Comparison of ENCODE assay signal across 15 mouse cellular contexts in the genomic region with DNA sequence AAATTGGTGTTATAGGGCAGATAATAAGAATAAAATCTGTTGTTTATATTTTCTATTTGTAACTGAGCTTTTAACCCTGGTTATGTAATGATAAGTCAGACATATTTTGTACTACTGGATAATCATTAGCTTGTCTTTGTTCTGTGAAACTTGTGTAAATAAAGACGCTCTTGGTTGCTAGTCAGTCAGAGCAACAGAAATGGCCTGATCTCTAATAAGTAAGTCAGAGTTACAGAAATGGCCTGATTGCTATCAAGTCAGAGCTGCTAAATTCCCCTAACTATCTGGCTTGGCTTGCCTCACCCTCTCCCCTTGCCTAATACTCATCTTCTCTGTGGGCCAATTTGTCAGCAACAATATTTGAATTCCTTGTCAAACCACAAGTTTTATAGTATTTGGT. TPM values are rescaled to one million over a fixed set of nuclear protein-coding genes. Genes with fewer than 3 reads are reported as not detected.
DNase-seq lines count a peak whose midpoint lies in the region; ATAC-seq and TF ChIP-seq lines count a peak whose summit lies in the region.
"Had no signal": no experiment of that assay in that cellular context is flagged by ENCODE, and none has a peak within 500 bp of the region (broad histone marks: within the 10 kb centered on the region; RNA-seq: fewer than 3 reads in every experiment).

No protein-coding gene starts in this region.

- peak overlapping the region; percentile 17 for H3K27ac ChIP-seq in kidney, adult 2 months (ENCODE audit: insufficient read depth, low read depth, low read length)
- peak overlapping the region; percentile 28; the same call in 1 of the 2 replicates for H3K27ac ChIP-seq in liver, embryonic 11.5 days (ENCODE audit: low read depth, low read length)
- 0 out of 2 replicates have a peak overlapping the region, but pooled peaks have one; percentile 5 for H3K27ac ChIP-seq in small intestine, adult 2 months (ENCODE audit: insufficient read depth, low read depth, low read length)
- H3K27ac ChIP-seq: limb, embryonic 13.5 days had no signal

- H3K9me3 ChIP-seq in liver, embryonic 11.5 days (ENCODE audit: control insufficient read depth, low read length), result no peaks in the 10 kb centered on the region
- H3K9me3 ChIP-seq: embryonic facial prominence, embryonic 10.5 days; heart, embryonic 12.5 days; limb, embryonic 13.5 days; neural tube, embryonic 15.5 days had no signal

- H3K36me3 ChIP-seq in kidney, adult 2 months (ENCODE audit: control insufficient read depth, insufficient read depth, low read length), result no peaks in the 10 kb centered on the region
- peaks cover 16% of the 10 kb centered on the region for H3K36me3 ChIP-seq in liver, embryonic 11.5 days (ENCODE audit: control insufficient read depth, insufficient read depth, low read length)
- peaks cover 17% of the 10 kb centered on the region for H3K36me3 ChIP-seq in small intestine, adult 2 months (ENCODE audit: control insufficient read depth, insufficient read depth, low read length)

- H3K4me1 ChIP-seq in kidney, adult 2 months (ENCODE audit: control insufficient read depth, insufficient read depth, low read length), result peaks cover 8% of the 10 kb centered on the region; the same call in 1 of the 2 replicates
- peaks cover 7% of the 10 kb centered on the region for H3K4me1 ChIP-seq in liver, embryonic 11.5 days (replicated peaks; ENCODE audit: control insufficient read depth, insufficient read depth, low read length)
- peaks cover 5% of the 10 kb centered on the region; the same call in 1 of the 2 replicates for H3K4me1 ChIP-seq in small intestine, adult 2 months (ENCODE audit: control insufficient read depth, insufficient read depth, insufficient read length, low read length)

- no peak for TF ChIP-seq POLR2A in kidney, adult 2 months (IDR thresholded peaks at IDR 0.05; ENCODE audit: low read depth, low read length)
- TF ChIP-seq POLR2A in small intestine, adult 2 months (IDR thresholded peaks at IDR 0.05; ENCODE audit: low read depth, low read length), result no peak

- no peak for ATAC-seq in liver, embryonic 11.5 days (replicated peaks; ENCODE audit: low FRiP score)

- H3K27me3 ChIP-seq in kidney, adult 2 months (replicated peaks; ENCODE audit: control insufficient read depth, insufficient read depth, low read length), result no peaks in the 10 kb centered on the region
- no peaks in the 10 kb centered on the region for H3K27me3 ChIP-seq in liver, embryonic 11.5 days (replicated peaks; ENCODE audit: control insufficient read depth, insufficient read depth, low read length)
- H3K27me3 ChIP-seq in small intestine, adult 2 months (ENCODE audit: control insufficient read depth, insufficient read depth, low read length), result no peaks in the 10 kb centered on the region
- H3K27me3 ChIP-seq: heart, embryonic 12.5 days; limb, embryonic 13.5 days; neural tube, embryonic 15.5 days had no signal

- no peak overlapping the region for H3K4me2 ChIP-seq in liver, embryonic 11.5 days

- H3K4me3 ChIP-seq in kidney, adult 2 months (ENCODE audit: insufficient read depth, low read depth, low read length), result no peak overlapping the region
- no peak overlapping the region for H3K4me3 ChIP-seq in liver, embryonic 11.5 days (ENCODE audit: low read depth, low read length)
- H3K4me3 ChIP-seq in small intestine, adult 2 months (ENCODE audit: low read depth, low read length), result no peak overlapping the region

- 33% methylated on average over 1 of the region's 1 CpGs for WGBS in kidney, adult 2 months
- 84% methylated on average over 1 of the region's 1 CpGs for WGBS in liver, embryonic 11.5 days
- WGBS in small intestine, adult 2 months, result 30% methylated on average over 1 of the region's 1 CpGs

- no peak overlapping the region for H3K9ac ChIP-seq in liver, embryonic 11.5 days (ENCODE audit: low read depth, low read length)
- H3K9ac ChIP-seq: heart, embryonic 12.5 days; limb, embryonic 13.5 days; neural tube, embryonic 15.5 days had no signal

- TF ChIP-seq CTCF in kidney, adult 2 months (conservative IDR thresholded peaks at IDR 0.05; ENCODE audit: insufficient read depth, insufficient read length, low read depth, low read length), result no peak
- no peak for TF ChIP-seq CTCF in small intestine, adult 2 months (IDR thresholded peaks at IDR 0.05; ENCODE audit: extremely low read depth, insufficient read length, insufficient replicate concordance, low read depth, low read length)

- intact Hi-C loops in left cerebral cortex, postnatal 25 days (cut with DNase I), result loop anchor here (1.0 to 2.0 kb wide), 2 partner anchors 35 to 48 kb away; a partner anchor contains a TSS

- DNase-seq in kidney, adult 2 months, result peak; percentile 39
- no peak for DNase-seq in kidney, adult 8-10 months
- peak; percentile 23 for DNase-seq in 416B (ENCODE audit: low read depth)
- DNase-seq in liver, embryonic 11.5 days (ENCODE audit: low spot score), result no peak
- no peak for DNase-seq in right cerebral cortex, postnatal 25 days
- no peak for DNase-seq in left cerebral cortex, postnatal 25 days (ENCODE audit: low spot score in 2 of 2)
- DNase-seq: cerebellum, adult 9-10 months; gastrocnemius, adult 2 months; heart, adult 11 months; thymus, postnatal 36 days had no signal

RNA-seq across cellular contexts. Expression of a gene that starts 0.9 kb away (rescaled TPM):
- polyA plus RNA-seq in kidney, adult 2 months (2012; rRNA removed), result 35.5 and 41.4 TPM in 2 replicates
- polyA plus RNA-seq in liver, embryonic 11.5 days (2014; fragmentation: Nextera tagmentation; extraction: Ambion mirVana), result 116 and 130 TPM in 2 replicates
- 44.8 and 62.5 TPM in 2 replicates for polyA plus RNA-seq in small intestine, adult 2 months (2012; rRNA removed)
- 100 to 1,000 TPM; 212 to 218 TPM for total RNA-seq in left cerebral cortex, postnatal 25 days (2021)

RNA-seq across cellular contexts. Expression of a gene that starts 27.0 kb away (rescaled TPM):
- 19.8 and 21.2 TPM in 2 replicates for polyA plus RNA-seq in kidney, adult 2 months (2012; rRNA removed)
- polyA plus RNA-seq in liver, embryonic 11.5 days (2014; fragmentation: Nextera tagmentation; extraction: Ambion mirVana), result 41.7 and 42.7 TPM in 2 replicates
- 6.5 and 19.8 TPM in 2 replicates for polyA plus RNA-seq in small intestine, adult 2 months (2012; rRNA removed)
- total RNA-seq in left cerebral cortex, postnatal 25 days (2021), result 10 to 100 TPM; 25.8 to 27.8 TPM

RNA-seq across cellular contexts. Expression of a gene that starts 35.8 kb away (rescaled TPM):
- 175 and 184 TPM in 2 replicates for polyA plus RNA-seq in kidney, adult 2 months (2012; rRNA removed)
- polyA plus RNA-seq in liver, embryonic 11.5 days (2014; fragmentation: Nextera tagmentation; extraction: Ambion mirVana), result 1,371 and 1,468 TPM in 2 replicates
- polyA plus RNA-seq in small intestine, adult 2 months (2012; rRNA removed), result 63.8 and 77.3 TPM in 2 replicates
- total RNA-seq in left cerebral cortex, postnatal 25 days (2021), result 100 to 1,000 TPM; 250 to 258 TPM

RNA-seq across cellular contexts. Expression of a gene that starts 48.1 kb away (rescaled TPM):
- 14.1 and 18.4 TPM in 2 replicates for polyA plus RNA-seq in kidney, adult 2 months (2012; rRNA removed)
- polyA plus RNA-seq in liver, embryonic 11.5 days (2014; fragmentation: Nextera tagmentation; extraction: Ambion mirVana), result 84.8 and 89.0 TPM in 2 replicates
- polyA plus RNA-seq in small intestine, adult 2 months (2012; rRNA removed), result 2.2 and 6.7 TPM in 2 replicates
- 10 to 100 TPM; 27.6 to 31.2 TPM for total RNA-seq in left cerebral cortex, postnatal 25 days (2021)

RNA-seq across cellular contexts. Expression of a gene that starts 51.1 kb away (rescaled TPM):
- polyA plus RNA-seq in kidney, adult 2 months (2012; rRNA removed), result 0.53 and 0.77 TPM in 2 replicates
- polyA plus RNA-seq in liver, embryonic 11.5 days (2014; fragmentation: Nextera tagmentation; extraction: Ambion mirVana), result 5.6 and 7.8 TPM in 2 replicates
- polyA plus RNA-seq in small intestine, adult 2 months (2012; rRNA removed), result 0.34 and 0.47 TPM in 2 replicates
- total RNA-seq in left cerebral cortex, postnatal 25 days (2021), result 1 to 10 TPM; 1.4 to 1.9 TPM

Comparison
In these comparisons a context has a peak if more than half of its experiments do, and no peak if none do; other contexts are left out.
1. DNase-seq: peak in kidney, adult 2 months (single experiment) and 416B (single experiment); none in kidney, adult 8-10 months (0 of 2), liver, embryonic 11.5 days (single experiment), right cerebral cortex, postnatal 25 days (single experiment) and left cerebral cortex, postnatal 25 days (0 of 2).
2. Peak in every context shown above with its lines, with median percentiles within 50 percentile points of each other: H3K27ac ChIP-seq.